Mouse (Mus musculus) embryonic facial prominence, embryonic 15.5 days (tissue): ENCODE results near the gene R3hcc1l. TPM values are rescaled to one million over a fixed set of nuclear protein-coding genes. Genes with fewer than 3 reads are reported as not detected.

Experiments
- ATAC-seq: fragments of 200-750 bp; cut with Nextera tagmentation; 2 replicates; pipeline ENCODE4 v1.8.0; 2017; ENCODE audit warnings: low read depth, moderate TSS enrichment; ENCODE audit not compliant: insufficient number of reproducible peaks, low FRiP score, low TSS enrichment
- H3K27ac ChIP-seq: fragments of 300-500 bp; sonication (generic); replicated peaks from 2 replicates; pipeline ENCODE4 v1.5.1; 2015; ENCODE audit warnings: mild to moderate bottlenecking, inconsistent platforms
- H3K27me3 ChIP-seq: fragments of 300-500 bp; sonication (generic); 2 replicates; pipeline ENCODE4 v1.6.1; 2015; ENCODE audit warnings: inconsistent platforms
- H3K36me3 ChIP-seq: fragments of 300-500 bp; sonication (generic); 2 replicates; pipeline ENCODE4 v1.6.1; 2015; ENCODE audit warnings: mild to moderate bottlenecking, inconsistent platforms
- H3K4me1 ChIP-seq: fragments of 300-500 bp; sonication (generic); 2 replicates; pipeline ENCODE4 v1.6.1; 2015; ENCODE audit warnings: inconsistent platforms
- H3K4me2 ChIP-seq: fragments of 300-500 bp; sonication (generic); replicated peaks from 2 replicates; pipeline ENCODE4 v1.6.1; 2015; ENCODE audit warnings: mild to moderate bottlenecking, inconsistent platforms
- H3K4me3 ChIP-seq: fragments of 300-500 bp; sonication (generic); replicated peaks from 2 replicates; pipeline ENCODE4 v1.5.1; 2015; ENCODE audit warnings: mild to moderate bottlenecking, inconsistent platforms
- H3K9ac ChIP-seq: fragments of 300-500 bp; sonication (generic); 2 replicates; pipeline ENCODE4 v1.6.1; 2015; ENCODE audit warnings: inconsistent platforms
- H3K9me3 ChIP-seq: fragments of 300-500 bp; sonication (generic); replicated peaks from 2 replicates; pipeline ENCODE4 v1.6.1; 2016; ENCODE audit warnings: inconsistent platforms
- WGBS: fragments of 180-500 bp; shearing (Covaris S2); methylation state at CpG from one replicate; pipeline ENCODE4 v1.1.7; 2015; 5-methylcytosine and 5-hydroxymethylcytosine counted together
- polyA plus RNA-seq: library from polyadenylated mRNA; unstranded; fragments of >200 nt; fragmentation: Nextera tagmentation; extraction: Ambion mirVana; gene quantifications from 2 replicates; pipeline ENCODE4 v1.2.1, GENCODE M21; 2015

Gene R3hcc1l
- 18.9 and 19.0 TPM in 2 replicates for polyA plus RNA-seq

DNA sequence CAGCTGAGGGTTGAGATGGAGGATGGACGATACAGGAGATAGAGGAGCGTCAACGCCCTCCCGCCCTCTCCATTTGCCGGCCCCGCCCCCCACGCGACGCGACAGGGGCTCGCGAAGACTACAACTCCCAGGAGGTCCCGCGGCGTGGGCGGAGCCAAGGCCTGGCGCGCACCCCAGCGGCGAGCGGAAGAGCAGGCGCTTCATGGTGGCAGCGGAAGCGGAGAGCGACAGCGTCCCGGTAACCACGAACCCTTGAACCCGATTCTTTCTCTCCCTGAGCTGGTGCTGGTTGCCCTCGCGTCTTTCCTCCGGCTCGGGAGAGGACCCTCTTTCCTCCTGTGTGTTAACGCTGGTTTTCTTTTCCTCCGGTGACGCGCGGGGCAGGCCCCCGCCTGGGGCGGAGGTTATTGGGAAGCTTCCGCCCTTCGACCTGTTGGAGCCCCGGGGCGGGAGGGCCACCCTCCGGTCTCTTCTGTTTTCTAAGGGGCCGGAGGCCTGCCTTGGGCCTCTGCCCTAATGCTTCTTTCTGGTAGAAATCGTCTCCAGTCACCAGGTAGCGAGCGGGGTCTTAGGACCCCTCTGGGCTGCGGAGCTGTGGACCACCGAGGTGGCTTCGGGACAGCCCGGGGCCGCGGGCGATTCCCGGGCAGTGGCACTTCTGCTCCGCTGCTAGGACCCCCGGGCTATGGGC lies at the start of gene R3hcc1l:
Gene R3hcc1l, plus strand, starts transcription at position 140 of the 691 bp plus-strand sequence.
- peak; percentile 96 for ATAC-seq
- under 1% methylated on average over 59 of the region's 59 CpGs for WGBS
- Histone ChIP-seq H3K9me3 (no peaks in the 10 kb centered on the region), H3K36me3 (no peaks in the 10 kb centered on the region), H3K27me3 (no peaks in the 10 kb centered on the region; the same call in 1 of the 2 replicates), H3K4me1 (peaks cover 10% of the 10 kb centered on the region), H3K4me2 (peak within 1 kb of the TSS; percentile 81), H3K27ac (peak within 1 kb of the TSS; percentile 79), H3K9ac (peak within 1 kb of the TSS; percentile 73), H3K4me3 (peak within 1 kb of the TSS; percentile 64)

DNA sequence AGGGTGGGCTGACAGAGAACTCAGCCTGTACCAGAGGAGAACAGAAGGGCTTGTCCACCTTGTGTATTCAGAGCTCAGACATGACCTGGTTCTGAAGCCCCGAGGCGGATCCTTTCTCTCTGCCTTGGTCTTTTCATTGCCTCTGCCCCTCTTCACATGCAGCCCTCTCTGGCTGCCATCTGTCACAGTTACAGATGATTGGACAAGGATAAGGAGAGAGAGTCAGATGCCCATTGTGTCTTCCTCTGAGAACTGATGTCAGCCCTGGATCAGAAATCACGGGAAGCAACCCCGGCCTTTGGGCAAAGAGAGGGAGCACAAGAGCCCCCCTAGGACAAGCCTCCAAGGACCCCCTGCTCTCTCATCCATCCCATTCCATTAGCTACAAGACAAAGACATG lies 47.0 kb upstream of the R3hcc1l start:
- no peak for ATAC-seq
- H3K36me3 ChIP-seq: no peaks in the 10 kb centered on the region

DNA sequence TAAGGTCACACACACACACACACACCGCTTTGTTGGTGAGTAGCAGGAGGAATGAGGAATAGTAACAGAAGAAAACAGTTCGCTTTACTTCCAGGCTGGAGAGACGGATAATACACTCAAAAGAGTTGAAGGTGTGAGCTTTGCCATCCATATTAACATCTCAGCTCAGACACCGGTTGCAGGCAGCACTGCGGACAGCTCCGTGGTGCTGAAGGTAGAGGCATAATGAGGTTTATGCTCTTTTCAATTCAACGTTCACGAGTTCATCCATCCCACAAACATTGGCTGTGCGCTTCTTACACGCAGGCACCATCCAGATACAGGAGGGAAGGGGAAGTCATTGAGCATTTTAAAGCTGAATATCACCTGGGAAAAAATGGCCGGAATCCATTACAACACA lies 45.7 kb upstream of the R3hcc1l start:
- H3K4me2 ChIP-seq: no peak overlapping the region
- H3K27ac ChIP-seq: no peak overlapping the region
- H3K4me3 ChIP-seq: no peak overlapping the region
- ATAC-seq: no peak
- no peaks in the 10 kb centered on the region for H3K9me3 ChIP-seq
- no peaks in the 10 kb centered on the region for H3K4me1 ChIP-seq
- no peak overlapping the region for H3K9ac ChIP-seq
- WGBS: 29% methylated on average over 11 of the region's 11 CpGs
- H3K36me3 ChIP-seq: no peaks in the 10 kb centered on the region
- no peaks in the 10 kb centered on the region for H3K27me3 ChIP-seq

More for the DNA sequence above, 47.0 kb upstream of the R3hcc1l start:
- no peak overlapping the region for H3K9ac ChIP-seq
- no peak overlapping the region for H3K27ac ChIP-seq
- H3K4me2 ChIP-seq: no peak overlapping the region
- H3K27me3 ChIP-seq: no peaks in the 10 kb centered on the region
- WGBS: 82% methylated on average over 4 of the region's 4 CpGs
- no peak overlapping the region for H3K4me3 ChIP-seq
- H3K4me1 ChIP-seq: no peaks in the 10 kb centered on the region
- no peaks in the 10 kb centered on the region for H3K9me3 ChIP-seq

DNA sequence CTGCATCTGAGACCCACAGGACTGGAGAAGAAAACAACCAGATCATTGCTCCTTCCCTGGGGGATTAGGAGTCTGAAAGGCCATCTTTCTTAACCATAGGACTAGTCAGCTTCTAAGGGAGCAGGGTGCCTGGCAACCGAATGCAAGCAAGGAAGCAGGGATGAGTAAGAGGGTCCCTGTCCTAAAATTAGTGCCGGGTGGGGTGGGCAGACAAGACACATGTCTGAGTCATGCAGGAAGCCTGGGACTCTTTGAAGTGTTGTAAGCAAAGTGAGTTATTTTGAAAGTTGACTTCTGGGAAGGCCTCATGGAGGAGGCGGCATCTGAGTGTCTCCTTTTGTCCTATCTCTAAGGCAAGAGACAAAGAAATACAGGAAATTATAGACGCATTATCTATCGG lies 40.8 kb upstream of the R3hcc1l start:
- H3K9me3 ChIP-seq: no peaks in the 10 kb centered on the region
- ATAC-seq: no peak
- H3K27ac ChIP-seq: no peak overlapping the region
- no peaks in the 10 kb centered on the region for H3K4me1 ChIP-seq
- H3K9ac ChIP-seq: no peak overlapping the region
- H3K36me3 ChIP-seq: no peaks in the 10 kb centered on the region
- 70% methylated on average over 5 of the region's 5 CpGs for WGBS
- H3K4me2 ChIP-seq: no peak overlapping the region
- H3K27me3 ChIP-seq: no peaks in the 10 kb centered on the region
- H3K4me3 ChIP-seq: no peak overlapping the region

DNA sequence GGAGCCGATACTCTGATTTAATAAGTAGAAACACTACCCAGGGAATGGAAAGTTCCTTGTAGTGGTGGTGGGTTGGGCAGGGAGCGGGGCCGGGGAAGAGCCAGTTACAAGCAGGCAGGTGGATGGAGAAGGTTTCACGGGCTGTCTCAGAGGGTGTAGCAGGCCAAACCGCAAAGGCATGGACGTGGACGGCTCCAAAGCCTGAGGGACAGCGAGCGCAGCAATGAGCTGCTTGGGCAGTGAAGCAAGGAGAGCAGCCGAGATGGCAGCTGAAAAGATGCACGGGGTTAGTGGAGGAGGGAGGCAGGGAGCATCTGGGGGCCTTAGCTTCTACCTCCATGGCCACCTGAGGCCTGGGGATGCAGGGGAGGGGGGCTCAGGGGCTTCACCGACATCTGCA lies 40.3 kb upstream of the R3hcc1l start:
- H3K4me1 ChIP-seq: no peaks in the 10 kb centered on the region
- H3K9ac ChIP-seq: no peak overlapping the region
- no peak overlapping the region for H3K4me3 ChIP-seq
- ATAC-seq: no peak
- 53% methylated on average over 12 of the region's 12 CpGs for WGBS
- no peak overlapping the region for H3K27ac ChIP-seq
- no peak overlapping the region for H3K4me2 ChIP-seq
- H3K9me3 ChIP-seq: no peaks in the 10 kb centered on the region
- no peaks in the 10 kb centered on the region for H3K36me3 ChIP-seq
- H3K27me3 ChIP-seq: no peaks in the 10 kb centered on the region

DNA sequence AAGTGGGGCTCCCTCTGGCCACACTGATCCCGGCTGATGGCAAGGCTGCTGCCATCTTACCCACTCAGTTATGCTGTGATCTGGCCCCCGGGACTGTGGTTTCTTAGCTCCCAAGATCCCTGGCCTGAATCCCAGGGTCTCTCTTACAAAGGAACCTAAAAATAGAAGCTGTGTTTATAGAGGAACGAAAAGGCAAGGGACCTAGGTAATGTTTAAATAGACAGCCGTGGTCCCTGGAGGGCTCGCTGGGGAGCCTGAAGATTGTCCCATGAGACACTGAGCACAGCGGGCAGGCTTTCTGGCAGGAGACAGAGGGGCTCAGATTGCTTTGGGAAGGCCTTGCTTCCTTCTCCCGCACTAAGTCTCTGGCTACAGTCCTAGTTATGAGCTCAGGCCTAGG lies 33.1 kb upstream of the R3hcc1l start:
- no peaks in the 10 kb centered on the region for H3K36me3 ChIP-seq
- H3K27me3 ChIP-seq: no peaks in the 10 kb centered on the region
- H3K9ac ChIP-seq: no peak overlapping the region
- H3K27ac ChIP-seq: no peak overlapping the region
- WGBS: 31% methylated on average over 7 of the region's 7 CpGs
- H3K4me2 ChIP-seq: no peak overlapping the region
- ATAC-seq: no peak
- H3K9me3 ChIP-seq: no peaks in the 10 kb centered on the region
- no peak overlapping the region for H3K4me3 ChIP-seq
- no peaks in the 10 kb centered on the region for H3K4me1 ChIP-seq

DNA sequence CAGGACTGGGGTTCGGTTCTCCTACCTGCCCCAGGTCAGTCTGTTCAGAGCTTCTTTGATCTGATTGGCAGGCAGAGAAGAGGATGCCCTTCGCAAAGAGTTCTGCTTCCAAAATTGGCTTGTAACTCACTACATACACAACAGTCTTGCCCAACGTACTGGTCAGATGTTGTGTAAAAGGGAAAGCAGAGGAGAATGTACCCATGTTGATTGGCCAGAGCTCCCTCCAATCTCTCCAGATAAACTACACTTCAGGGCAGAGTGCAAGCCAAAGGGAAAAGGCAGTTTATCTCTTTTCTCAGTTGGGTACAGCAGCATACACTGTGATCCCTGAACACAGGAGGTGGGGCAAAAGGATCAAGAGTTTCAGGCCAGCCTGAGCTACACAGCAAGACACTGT lies 31.3 kb upstream of the R3hcc1l start:
- no peak for ATAC-seq
- Histone ChIP-seq H3K27me3 (no peaks in the 10 kb centered on the region), H3K36me3 (no peaks in the 10 kb centered on the region), H3K9ac (no peak overlapping the region), H3K4me2 (no peak overlapping the region), H3K27ac (no peak overlapping the region), H3K4me1 (no peaks in the 10 kb centered on the region), H3K9me3 (no peaks in the 10 kb centered on the region), H3K4me3 (no peak overlapping the region)
- WGBS: 75% methylated on average over 3 of the region's 3 CpGs

DNA sequence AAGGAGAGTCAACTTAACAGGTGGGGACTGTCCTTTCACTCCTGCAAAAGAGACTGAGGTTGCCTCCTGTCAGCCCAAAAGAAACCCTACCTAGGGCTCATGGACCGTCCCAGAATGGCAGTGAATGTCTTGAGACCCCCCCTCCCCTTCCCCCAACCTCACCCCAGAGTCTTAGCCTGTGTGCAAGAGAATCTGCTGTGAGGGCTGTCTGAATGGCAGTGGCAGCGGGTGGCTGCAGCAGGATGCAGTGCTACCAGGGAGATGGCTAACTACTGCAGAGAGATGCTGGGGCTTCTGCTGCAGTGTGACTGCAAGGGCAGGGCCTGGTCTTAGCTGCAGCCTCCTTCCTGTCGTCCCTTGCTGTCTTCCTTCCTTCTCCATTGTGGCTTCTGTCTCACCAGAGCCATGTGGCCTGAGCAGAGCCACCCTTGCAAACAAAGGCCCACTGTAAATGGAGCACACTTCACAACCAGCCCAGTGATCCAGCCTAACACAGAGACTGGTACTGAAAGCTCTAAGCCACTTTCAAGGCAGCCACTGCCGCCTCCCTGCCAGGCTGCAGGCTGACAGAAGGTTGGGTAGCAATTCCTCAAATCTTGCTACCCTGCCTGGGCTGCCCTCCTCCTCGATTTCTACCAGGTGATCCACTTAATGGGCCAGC lies 25.2 kb upstream of the R3hcc1l start:
- Histone ChIP-seq H3K4me3 (no peak overlapping the region), H3K4me1 (no peaks in the 10 kb centered on the region), H3K4me2 (no peak overlapping the region), H3K27ac (no peak overlapping the region), H3K9ac (no peak overlapping the region), H3K27me3 (no peaks in the 10 kb centered on the region), H3K36me3 (no peaks in the 10 kb centered on the region), H3K9me3 (no peaks in the 10 kb centered on the region)
- ATAC-seq: no peak
- WGBS: 42% methylated on average over 5 of the region's 5 CpGs

DNA sequence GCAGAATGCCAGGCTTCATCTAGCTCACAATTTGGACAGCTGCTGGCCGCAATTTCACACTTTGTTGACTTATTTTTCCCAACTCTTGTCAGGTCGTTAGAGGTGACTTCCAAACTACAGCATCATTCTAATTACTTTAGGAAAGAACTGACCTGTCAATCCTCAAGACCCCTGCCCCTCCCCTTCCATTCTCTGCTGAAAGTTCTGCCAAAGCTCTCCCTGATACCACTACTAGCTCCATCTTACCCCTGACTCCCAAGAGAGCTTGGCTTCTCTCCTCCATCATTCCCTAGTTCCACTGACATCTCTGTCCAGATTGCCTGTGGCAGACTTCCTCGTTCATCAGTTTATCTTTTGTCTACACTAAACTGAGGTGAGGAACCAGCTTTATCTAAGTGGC lies 14.4 kb upstream of the R3hcc1l start:
- Histone ChIP-seq H3K27me3 (no peaks in the 10 kb centered on the region; the same call in 1 of the 2 replicates), H3K4me1 (no peaks in the 10 kb centered on the region), H3K9me3 (no peaks in the 10 kb centered on the region), H3K27ac (no peak overlapping the region), H3K36me3 (no peaks in the 10 kb centered on the region), H3K9ac (no peak overlapping the region), H3K4me2 (no peak overlapping the region), H3K4me3 (no peak overlapping the region)
- 58% methylated on average over 3 of the region's 3 CpGs for WGBS
- ATAC-seq: no peak

DNA sequence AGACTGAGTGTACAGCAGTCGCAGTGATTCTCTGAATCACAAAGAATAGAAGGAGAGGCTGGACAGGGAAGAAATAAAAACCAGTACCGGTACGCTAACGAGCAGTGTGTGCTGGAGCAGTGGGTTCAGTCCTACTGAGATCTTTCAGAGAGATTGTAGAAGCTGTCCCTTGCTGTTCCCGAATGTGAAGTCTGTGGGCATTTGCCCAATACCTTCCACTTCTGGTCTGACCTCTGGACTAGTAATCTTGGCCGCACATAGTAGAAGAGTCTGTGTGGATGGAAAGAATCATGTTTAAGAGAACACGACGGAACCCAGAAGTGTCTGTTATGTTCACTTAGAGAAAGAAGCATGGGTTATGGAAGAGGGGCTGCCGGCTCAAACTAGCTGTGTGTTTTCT lies 8.9 kb upstream of the R3hcc1l start:
- H3K36me3 ChIP-seq: no peaks in the 10 kb centered on the region
- no peak overlapping the region for H3K9ac ChIP-seq
- 84% methylated on average over 9 of the region's 9 CpGs for WGBS
- no peaks in the 10 kb centered on the region; the same call in 1 of the 2 replicates for H3K27me3 ChIP-seq
- H3K4me3 ChIP-seq: no peak overlapping the region
- no peak for ATAC-seq
- no peak overlapping the region for H3K4me2 ChIP-seq
- no peak overlapping the region for H3K27ac ChIP-seq
- no peaks in the 10 kb centered on the region for H3K4me1 ChIP-seq
- no peaks in the 10 kb centered on the region for H3K9me3 ChIP-seq

DNA sequence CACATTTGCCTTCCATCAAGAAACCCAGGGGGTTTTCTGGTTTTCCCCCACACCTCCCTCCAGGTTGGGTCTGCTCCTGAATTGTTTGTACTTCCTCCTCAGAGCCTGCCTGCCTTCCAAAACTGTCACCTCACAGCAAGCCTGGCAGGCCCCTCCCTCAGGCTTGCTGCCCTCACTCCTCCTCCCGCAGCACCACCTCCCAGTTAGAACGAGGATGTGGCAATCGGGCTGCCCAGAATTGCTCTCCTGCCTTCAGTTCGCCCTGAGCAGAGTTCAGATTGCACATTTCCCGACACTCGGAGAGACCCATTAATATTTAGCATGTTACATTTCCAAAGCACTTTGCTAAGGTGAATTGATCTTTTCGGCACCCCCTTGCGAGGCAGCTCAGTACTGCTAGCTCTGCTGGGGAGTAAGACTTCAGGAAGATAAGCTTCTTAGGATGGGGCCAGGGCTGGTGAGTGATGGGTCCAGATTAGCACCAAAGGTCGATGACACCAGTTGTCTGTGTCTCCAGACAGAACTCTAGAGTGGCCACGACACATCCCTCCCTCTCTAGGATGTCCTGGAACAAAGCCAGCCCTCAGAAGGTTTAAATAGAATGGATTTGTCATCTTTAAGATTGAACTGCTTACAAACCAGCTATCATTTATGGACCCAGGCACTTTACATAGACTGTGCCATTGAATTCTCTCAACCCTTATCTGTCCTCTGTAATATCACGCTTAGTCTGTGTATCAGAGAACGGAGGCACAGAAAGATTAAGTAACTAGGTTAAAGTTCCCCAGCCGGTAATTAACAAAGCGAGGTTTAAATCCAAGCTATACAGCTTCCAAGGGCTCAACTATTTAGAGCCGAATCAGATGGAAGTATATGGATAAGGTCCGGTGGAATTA lies 8.0 kb upstream of the R3hcc1l start:
- Histone ChIP-seq H3K4me1 (no peaks in the 10 kb centered on the region), H3K4me2 (no peak overlapping the region), H3K9ac (no peak overlapping the region), H3K9me3 (no peaks in the 10 kb centered on the region), H3K27ac (no peak overlapping the region), H3K27me3 (no peaks in the 10 kb centered on the region; the same call in 1 of the 2 replicates), H3K36me3 (no peaks in the 10 kb centered on the region), H3K4me3 (no peak overlapping the region)
- 51% methylated on average over 16 of the region's 16 CpGs for WGBS
- ATAC-seq: no peak
